Mouse (Mus musculus): ENCODE results near the gene Ppp1r3c.

DNA sequence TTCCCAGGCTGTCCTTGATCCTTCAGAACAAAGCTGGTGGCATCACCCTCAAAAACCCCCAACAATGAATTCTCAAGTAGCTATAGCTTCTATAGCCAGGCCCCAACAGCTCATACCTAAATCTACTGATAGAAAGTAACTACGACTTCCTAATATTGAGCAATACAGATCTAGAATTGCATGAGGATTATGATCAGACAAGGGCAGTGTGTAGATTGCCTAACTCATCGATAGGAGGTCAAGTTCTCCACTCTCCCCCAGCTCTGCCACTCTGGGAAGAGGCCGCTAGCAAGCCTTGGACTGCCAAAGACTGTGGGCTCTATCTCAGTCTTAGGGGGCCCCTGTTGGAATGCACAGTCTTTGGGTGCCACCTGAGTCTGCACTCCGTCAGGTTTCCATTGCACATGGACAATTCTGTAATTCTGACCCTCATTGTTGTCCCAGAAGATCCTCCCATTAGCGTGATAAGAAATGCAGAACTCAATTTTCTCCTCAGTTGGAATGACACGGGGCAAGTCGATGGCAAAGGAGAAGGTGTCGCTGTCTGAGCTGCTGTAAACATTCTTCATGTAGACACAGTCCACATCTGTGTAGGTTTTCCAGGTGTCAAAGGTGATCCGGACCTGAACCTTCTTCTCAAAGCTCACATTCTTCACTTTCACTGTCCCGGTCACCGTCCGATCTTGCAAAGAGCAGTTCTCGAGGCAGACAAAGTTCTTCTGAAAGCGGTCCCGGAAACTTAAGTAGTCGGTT is 3.1 kb downstream of the Ppp1r3c start:
- TF ChIP-seq CTCF (IDR thresholded peaks at IDR 0.05; ENCODE audit: extremely low read depth, insufficient read depth, insufficient read length, insufficient replicate concordance) = no peak
- TF ChIP-seq POLR2A (IDR thresholded peaks at IDR 0.05; ENCODE audit: low read depth, low read length) = no peak
